Mouse (Mus musculus): ENCODE results near the gene Epb41. TPM values are rescaled to one million over a fixed set of nuclear protein-coding genes. Genes with fewer than 3 reads are reported as not detected.

The Epb41 gene
- 36.6 and 47.6 TPM in 2 replicates for polyA plus RNA-seq (2012)

DNA sequence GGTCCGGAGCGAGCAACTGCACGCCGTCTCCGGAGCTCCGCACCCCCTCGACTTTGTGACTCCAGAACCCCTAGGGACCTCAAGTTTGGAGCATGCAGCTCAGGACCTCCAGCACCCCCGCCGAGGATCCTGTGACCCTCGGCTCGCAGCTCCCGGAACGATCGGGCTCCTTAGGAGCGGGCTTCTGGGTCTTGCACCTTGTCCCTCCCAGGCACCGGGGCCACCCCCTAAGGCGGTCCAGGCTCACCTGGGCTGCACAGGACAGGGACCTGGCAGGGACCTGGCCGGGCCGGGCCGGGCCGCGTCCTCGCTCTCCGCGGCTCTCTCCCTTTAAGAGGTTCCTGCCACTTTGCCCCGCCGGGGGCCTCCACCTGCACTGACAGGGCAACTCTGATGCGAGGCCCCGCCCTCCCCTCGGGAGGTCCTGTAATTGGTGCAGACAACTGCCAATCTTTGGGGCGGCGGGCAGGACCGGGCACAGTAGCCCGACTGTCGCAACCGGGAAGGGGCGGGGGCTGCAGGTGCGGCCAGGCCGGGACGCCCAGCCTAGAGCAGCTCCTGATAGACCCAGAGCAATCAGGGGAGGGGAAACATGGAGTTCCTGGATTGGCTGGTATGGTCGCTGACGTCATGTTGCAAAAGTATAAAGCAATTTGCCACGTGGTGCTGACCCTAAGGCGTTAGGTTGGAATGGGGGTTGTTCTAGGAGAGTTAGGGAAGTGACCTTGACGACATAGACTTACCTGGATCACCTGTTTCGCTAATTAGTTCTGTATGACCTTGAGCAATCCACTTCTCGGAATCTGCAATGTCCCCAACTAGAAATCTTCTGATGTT lies at the start of gene Epb41:
Epb41 (minus strand) TSS at position 389 of the 837 bp plus-strand sequence.

DNA sequence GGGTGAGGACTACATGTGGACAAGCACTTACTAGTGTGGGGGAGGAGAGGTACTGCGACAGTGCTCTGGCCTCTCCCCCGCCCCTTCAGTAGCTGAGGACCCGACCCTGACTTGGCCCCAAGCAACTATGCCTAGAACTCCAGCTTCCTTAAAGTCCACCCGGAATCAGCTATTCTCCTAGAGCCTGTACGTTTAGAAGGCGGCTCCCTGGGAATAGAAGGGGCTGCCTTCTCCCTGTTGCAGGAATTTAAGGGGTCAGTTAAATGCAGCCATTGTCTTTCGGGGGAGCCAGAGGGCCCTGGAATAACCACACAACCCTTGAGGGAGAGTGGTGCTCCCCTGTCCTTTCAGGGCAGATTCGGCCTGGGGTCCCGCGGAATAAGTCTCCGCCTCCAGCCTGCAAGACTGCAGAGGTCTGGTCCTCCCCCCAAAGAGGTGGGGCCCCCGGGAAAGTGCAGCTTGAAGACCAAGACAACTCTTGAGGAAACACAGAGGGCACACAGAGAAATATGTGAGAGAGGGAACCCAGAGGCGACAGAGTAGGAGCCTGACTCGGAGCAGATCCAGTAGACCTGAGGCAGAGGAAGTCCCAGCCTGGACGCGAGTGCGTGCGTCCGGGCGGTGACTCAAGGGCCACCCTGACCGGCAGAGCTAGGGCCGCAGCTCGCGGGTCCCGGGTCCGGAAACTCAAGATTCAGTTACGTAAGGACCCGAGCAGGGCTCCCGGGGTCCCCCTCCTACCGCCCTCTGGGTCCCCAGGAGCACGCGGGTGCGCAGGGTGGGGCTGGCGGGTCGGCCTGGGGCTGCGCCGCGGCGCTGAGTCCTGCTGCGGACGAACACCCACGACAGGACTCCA lies 816 bp downstream of the Epb41 start, which contains the start of gene Gm10300:
Gm10300 (plus strand) TSS at position 621 of the 856 bp plus-strand sequence.

DNA sequence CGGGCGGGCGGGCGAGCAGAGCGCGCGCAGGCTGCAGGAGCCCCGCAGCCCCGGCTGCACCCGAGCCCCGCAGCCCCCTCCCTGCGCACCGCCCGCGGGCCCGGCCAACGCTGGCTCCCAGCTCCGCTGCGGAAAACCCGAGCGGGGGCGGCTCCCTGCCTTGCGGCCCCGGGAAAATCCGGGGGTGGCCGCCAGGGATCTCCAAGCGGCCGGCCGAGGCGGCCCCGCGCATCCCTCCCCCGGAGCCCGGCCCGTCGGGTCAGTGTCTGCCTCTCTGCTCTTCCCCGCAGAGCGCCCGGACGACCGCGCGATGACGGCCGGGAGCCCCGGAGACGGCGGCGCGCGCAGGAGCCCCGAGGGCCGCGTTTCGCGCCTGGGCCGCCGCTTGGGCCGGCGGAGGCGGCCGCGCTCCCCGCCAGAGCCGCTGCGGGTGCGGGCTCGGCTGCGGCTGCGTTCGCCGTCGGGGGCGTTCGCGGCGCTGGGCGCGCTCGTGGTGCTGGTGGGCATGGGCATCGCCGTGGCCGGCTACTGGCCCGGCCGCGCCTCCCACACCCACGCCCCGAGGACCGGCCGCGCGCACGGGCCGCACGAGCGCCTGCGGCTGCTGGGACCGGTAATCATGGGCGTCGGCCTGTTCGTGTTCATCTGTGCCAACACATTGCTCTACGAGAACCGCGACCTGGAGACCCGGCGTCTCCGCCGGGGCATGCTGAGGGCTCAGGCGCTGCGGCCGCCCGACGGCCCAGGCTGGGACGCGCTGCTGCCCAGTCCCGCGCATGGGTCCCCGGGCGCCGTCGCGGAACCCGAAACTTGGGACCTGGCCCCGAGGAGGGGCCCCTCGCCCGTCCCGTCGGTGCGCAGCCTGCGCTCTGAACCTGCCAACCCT lies 153.4 kb downstream of the Epb41 start, which contains the start of gene Tmem200b:
Tmem200b (plus strand) TSS at position 311 of the 886 bp plus-strand sequence.

Other genes with a start within 250 kb of the Epb41 start
- gene Ptpru, start 237.0 kb downstream of the Epb41 start, polyA plus RNA-seq (2012) = 6.6 and 8.1 TPM in 2 replicates
- 23.3 and 24.1 TPM in 2 replicates for gene Mecr, start 231.9 kb downstream of the Epb41 start, polyA plus RNA-seq (2012)
- 166 and 223 TPM in 2 replicates for gene Srsf4, start 201.7 kb downstream of the Epb41 start, polyA plus RNA-seq (2012)
- gene Tmem200b, start 153.6 kb downstream of the Epb41 start, polyA plus RNA-seq (2012) = 1.6 and 2.8 TPM in 2 replicates
- gene Gm10300, start 624 bp downstream of the Epb41 start, polyA plus RNA-seq (2012) = 0.28 and 0.60 TPM in 2 replicates
- gene Oprd1, start 69.2 kb upstream of the Epb41 start, polyA plus RNA-seq (2012) = not detected in 2 replicates
- gene Ythdf2, start 137.0 kb upstream of the Epb41 start, polyA plus RNA-seq (2012) = 53.1 and 53.9 TPM in 2 replicates
- 15.6 and 16.0 TPM in 2 replicates for gene Gmeb1, start 186.3 kb upstream of the Epb41 start, polyA plus RNA-seq (2012)
- 14.5 and 15.9 TPM in 2 replicates for gene Taf12, start 199.1 kb upstream of the Epb41 start, polyA plus RNA-seq (2012)
- gene Rab42, start 228.1 kb upstream of the Epb41 start, polyA plus RNA-seq (2012) = 0.21 and 0.25 TPM in 2 replicates